Mouse (Mus musculus) neural tube, embryonic 11.5 days (tissue): ENCODE measurements at regions not wholly inside any gene's neighbourhood (a gene's known extent, or its start where the extent isn't known, plus 50 kb on each side); places are given as distances from the start of the nearest gene placed in this dataset.

ENCODE experiments used
- ATAC-seq: fragments of 200-750 bp; cut with Nextera tagmentation; 2 replicates; pipeline ENCODE4 v1.8.0; 2017; ENCODE audit warnings: moderate number of reproducible peaks, mild to moderate bottlenecking, moderate TSS enrichment, moderate library complexity; ENCODE audit not compliant: insufficient read depth, low FRiP score, low TSS enrichment
- DNase-seq: peaks from one replicate; pipeline ENCODE4 v3.0.0-alpha.2; 2015; ENCODE audit warnings: low spot score
- H3K27ac ChIP-seq: fragments of 300-500 bp; sonication (generic); 2 replicates; pipeline ENCODE4 v1.5.1; 2014; ENCODE audit warnings: low read depth, mild to moderate bottlenecking, low read length
- H3K27me3 ChIP-seq: fragments of 300-500 bp; sonication (generic); 2 replicates; pipeline ENCODE4 v1.6.1; 2014; ENCODE audit warnings: mild to moderate bottlenecking, low read length, mixed read lengths; ENCODE audit not compliant: control insufficient read depth, insufficient read depth
- H3K36me3 ChIP-seq: fragments of 300-500 bp; sonication (generic); 2 replicates; pipeline ENCODE4 v1.6.1; 2014; ENCODE audit warnings: mild to moderate bottlenecking, low read length, moderate library complexity, mixed read lengths; ENCODE audit not compliant: control insufficient read depth, insufficient read depth
- H3K4me1 ChIP-seq: fragments of 300-500 bp; sonication (generic); 2 replicates; pipeline ENCODE4 v1.6.1; 2014; ENCODE audit warnings: low read length, mixed read lengths; ENCODE audit not compliant: control insufficient read depth, insufficient read depth
- H3K4me2 ChIP-seq: fragments of 300-500 bp; sonication (generic); 2 replicates; pipeline ENCODE4 v1.6.1; 2014; ENCODE audit warnings: low read depth, mild to moderate bottlenecking, moderate library complexity
- H3K4me3 ChIP-seq: fragments of 300-500 bp; sonication (generic); 2 replicates; pipeline ENCODE4 v1.5.1; 2014; ENCODE audit warnings: low read depth, low read length
- H3K9ac ChIP-seq: fragments of 300-500 bp; sonication (generic); 2 replicates; pipeline ENCODE4 v1.6.1; 2014; ENCODE audit warnings: mild to moderate bottlenecking, low read length
- H3K9me3 ChIP-seq: fragments of 300-500 bp; sonication (generic); 2 replicates; pipeline ENCODE4 v1.6.1; 2016; ENCODE audit warnings: low read length; ENCODE audit not compliant: control insufficient read depth
- WGBS: fragments of 180-500 bp; shearing (Covaris S2); extraction: QIAGEN DNeasy Blood & Tissue Kit; methylation state at CpG from one replicate; pipeline ENCODE4 v1.1.7; 2014; 5-methylcytosine and 5-hydroxymethylcytosine counted together

GRCm38 (mm10) chr10:100746151-100746550 lies 155.9 kb downstream of the 1700017N19Rik start:
- Histone ChIP-seq H3K4me3 (no peak overlapping the region), H3K27me3 (no peaks in the 10 kb centered on the region), H3K4me2 (no peak overlapping the region), H3K36me3 (no peaks in the 10 kb centered on the region), H3K4me1 (no peaks in the 10 kb centered on the region), H3K27ac (no peak overlapping the region), H3K9ac (no peak overlapping the region), H3K9me3 (no peaks in the 10 kb centered on the region)
- ATAC-seq: no peak
- no peak for DNase-seq
- WGBS: 61% methylated on average over 7 of the region's 7 CpGs

GRCm38 (mm10) chr10:100754957-100755356 lies 164.7 kb downstream of the 1700017N19Rik start:
- H3K4me3 ChIP-seq: no peak overlapping the region
- 60% methylated on average over 5 of the region's 5 CpGs for whole genome bisulfite sequencing
- H3K9ac ChIP-seq: no peak overlapping the region
- 0 out of 2 replicates have a peak, but pooled peaks have one; percentile 25 for ATAC-seq
- no peaks in the 10 kb centered on the region for H3K9me3 ChIP-seq
- H3K4me1 ChIP-seq: no peaks in the 10 kb centered on the region
- no peak overlapping the region for H3K4me2 ChIP-seq
- no peaks in the 10 kb centered on the region for H3K27me3 ChIP-seq
- no peak overlapping the region for H3K27ac ChIP-seq
- H3K36me3 ChIP-seq: no peaks in the 10 kb centered on the region
- no peak for DNase-seq

GRCm38 (mm10) chr10:100774252-100774651 lies 184.0 kb downstream of the 1700017N19Rik start:
- Histone ChIP-seq H3K4me1 (no peaks in the 10 kb centered on the region), H3K9me3 (no peaks in the 10 kb centered on the region), H3K27ac (no peak overlapping the region), H3K4me2 (no peak overlapping the region), H3K36me3 (no peaks in the 10 kb centered on the region), H3K4me3 (no peak overlapping the region), H3K27me3 (no peaks in the 10 kb centered on the region), H3K9ac (no peak overlapping the region)
- no peak for DNase-seq
- ATAC-seq: no peak

- no peak overlapping the region for H3K27ac ChIP-seq
- ATAC-seq: no peak
- no peaks in the 10 kb centered on the region for H3K9me3 ChIP-seq
- H3K4me3 ChIP-seq: no peak overlapping the region
- H3K4me1 ChIP-seq: no peaks in the 10 kb centered on the region
- no peak overlapping the region for H3K4me2 ChIP-seq
- H3K36me3 ChIP-seq: no peaks in the 10 kb centered on the region
- 60% methylated on average over 3 of the region's 3 CpGs for WGBS
- H3K9ac ChIP-seq: no peak overlapping the region
- no peaks in the 10 kb centered on the region for H3K27me3 ChIP-seq
- no peak for DNase-seq
Observed at GRCm38 (mm10) chr10:100792166-100792565, 201.9 kb downstream of the 1700017N19Rik start.

- Histone ChIP-seq H3K27me3 (no peaks in the 10 kb centered on the region), H3K9ac (no peak overlapping the region), H3K4me2 (no peak overlapping the region), H3K9me3 (no peaks in the 10 kb centered on the region), H3K4me1 (no peaks in the 10 kb centered on the region), H3K4me3 (no peak overlapping the region), H3K36me3 (no peaks in the 10 kb centered on the region), H3K27ac (no peak overlapping the region)
- no peak for ATAC-seq
- WGBS: 50% methylated on average over 4 of the region's 4 CpGs
- no peak for DNase-seq
Observed at GRCm38 (mm10) chr10:100792569-100792968, 202.3 kb downstream of the 1700017N19Rik start.

- no peak for ATAC-seq
- WGBS: 73% methylated on average over 6 of the region's 6 CpGs
- H3K27me3 ChIP-seq: no peaks in the 10 kb centered on the region
- no peak overlapping the region for H3K4me3 ChIP-seq
- H3K4me2 ChIP-seq: no peak overlapping the region
- no peaks in the 10 kb centered on the region for H3K36me3 ChIP-seq
- no peak overlapping the region for H3K9ac ChIP-seq
- no peak overlapping the region for H3K27ac ChIP-seq
- H3K9me3 ChIP-seq: no peaks in the 10 kb centered on the region
- no peak for DNase-seq
- no peaks in the 10 kb centered on the region for H3K4me1 ChIP-seq
Observed at GRCm38 (mm10) chr10:100795215-100795972, 205.1 kb downstream of the 1700017N19Rik start.

GRCm38 (mm10) chr10:100811639-100812038 lies 221.4 kb downstream of the 1700017N19Rik start:
- no peak for DNase-seq
- 76% methylated on average over 2 of the region's 2 CpGs for WGBS
- Histone ChIP-seq H3K9me3 (no peaks in the 10 kb centered on the region), H3K4me1 (no peaks in the 10 kb centered on the region), H3K4me3 (no peak overlapping the region), H3K27ac (no peak overlapping the region), H3K4me2 (no peak overlapping the region), H3K27me3 (no peaks in the 10 kb centered on the region), H3K36me3 (no peaks in the 10 kb centered on the region), H3K9ac (no peak overlapping the region)
- no peak for ATAC-seq

- H3K9ac ChIP-seq: no peak overlapping the region
- ATAC-seq: no peak
- H3K27ac ChIP-seq: no peak overlapping the region
- no peaks in the 10 kb centered on the region for H3K4me1 ChIP-seq
- no peaks in the 10 kb centered on the region for H3K27me3 ChIP-seq
- H3K4me2 ChIP-seq: no peak overlapping the region
- no peak for DNase-seq
- no peaks in the 10 kb centered on the region for H3K9me3 ChIP-seq
- 76% methylated on average over 4 of the region's 4 CpGs for WGBS
- H3K4me3 ChIP-seq: no peak overlapping the region
- no peaks in the 10 kb centered on the region for H3K36me3 ChIP-seq
Observed at GRCm38 (mm10) chr10:100834794-100835193, 244.5 kb downstream of the 1700017N19Rik start.

- no peak overlapping the region for H3K4me3 ChIP-seq
- no peaks in the 10 kb centered on the region for H3K4me1 ChIP-seq
- DNase-seq (no peak), ATAC-seq (no peak)
- no peak overlapping the region for H3K9ac ChIP-seq
- H3K27me3 ChIP-seq: no peaks in the 10 kb centered on the region
- no peaks in the 10 kb centered on the region for H3K9me3 ChIP-seq
- no peak overlapping the region for H3K27ac ChIP-seq
- H3K36me3 ChIP-seq: no peaks in the 10 kb centered on the region
- no peak overlapping the region for H3K4me2 ChIP-seq
Observed at GRCm38 (mm10) chr10:100853213-100853612, 262.9 kb downstream of the 1700017N19Rik start.
